Mouse (Mus musculus): ENCODE results near the gene Far2.
A peak's percentile ranks its signal among the peaks of the same experiment; 100 is the strongest.

The Far2 gene

DNA sequence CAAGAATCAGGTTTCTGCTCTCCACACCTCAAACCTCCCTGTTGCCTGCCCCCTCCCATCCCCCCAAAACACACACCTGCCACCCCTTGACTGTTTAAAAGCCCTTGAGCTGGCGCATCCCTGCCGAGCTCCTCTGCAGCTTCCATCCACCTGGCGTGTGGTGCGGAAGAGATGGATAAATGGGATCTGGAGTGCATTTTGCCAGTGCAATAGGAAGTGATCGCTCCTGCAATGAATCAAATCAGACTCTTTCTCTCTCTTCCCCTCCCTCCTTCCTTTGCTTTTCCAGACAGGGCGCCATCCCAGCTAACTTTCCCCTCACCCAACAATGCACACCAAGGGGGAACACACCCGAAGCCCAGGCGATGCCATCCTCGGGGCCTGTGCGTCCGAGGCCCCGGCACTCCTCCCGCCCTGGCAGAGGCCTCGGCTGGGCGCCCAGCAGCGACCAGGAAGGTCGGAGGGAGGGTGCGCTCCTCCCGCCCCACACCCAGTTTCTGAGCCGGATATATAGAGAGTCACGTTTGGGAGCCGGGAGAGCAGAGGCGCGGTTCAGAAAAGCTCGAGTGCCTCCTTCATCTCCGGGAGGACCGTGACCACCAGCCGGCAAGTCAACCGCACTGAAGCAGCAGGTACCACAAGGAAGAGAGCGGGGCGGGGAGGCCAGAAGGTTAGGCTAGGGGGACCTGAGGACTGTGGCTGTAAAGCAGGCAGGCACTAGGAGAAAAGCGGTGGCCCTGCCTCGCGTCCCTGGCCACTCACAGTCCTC, at the start of gene Far2:
Gene Far2, plus strand, starts transcription at position 379 of the 769 bp plus-strand sequence.
- DNase-seq = no peak

DNA sequence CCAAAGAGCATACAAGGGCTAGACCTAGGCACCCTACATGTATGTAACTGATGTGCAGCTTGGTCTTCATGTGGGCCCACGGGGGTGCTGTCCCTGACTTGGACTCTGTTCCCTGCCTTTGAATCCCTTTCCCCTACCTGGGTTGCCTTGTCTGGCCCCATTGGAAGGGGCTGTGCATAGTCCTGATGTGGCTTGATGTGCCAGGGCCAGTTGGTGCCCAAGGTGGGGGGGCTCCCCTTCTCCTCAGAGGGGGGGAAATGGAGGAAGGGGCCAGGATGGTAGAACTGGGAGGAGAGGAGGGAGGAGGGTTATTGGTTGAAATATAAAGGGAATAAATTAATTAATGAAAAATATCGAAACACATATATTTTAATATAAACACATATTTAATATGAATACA, 46.6 kb upstream of the Far2 start:
- DNase-seq = no peak

DNA sequence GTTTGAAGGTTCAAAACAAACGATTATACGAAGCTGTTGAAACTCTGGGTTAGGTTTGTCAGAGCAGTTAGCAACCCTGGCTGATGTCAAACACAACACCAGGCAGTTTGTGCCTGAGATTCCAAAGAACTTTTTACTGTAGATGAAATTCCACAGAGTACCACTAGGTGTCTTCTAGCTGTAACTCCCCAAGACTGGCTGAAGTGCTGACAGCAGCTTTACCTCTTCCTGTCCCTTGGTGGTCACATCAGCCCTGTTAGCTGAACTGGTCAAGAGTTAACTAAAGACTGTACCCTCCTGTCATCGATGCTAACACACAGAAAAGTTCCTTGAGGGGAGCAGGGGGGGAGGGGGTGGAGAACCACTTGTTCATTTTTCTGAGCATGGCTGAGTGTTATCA, 46.0 kb upstream of the Far2 start:
- DNase-seq = peak; percentile 26

DNA sequence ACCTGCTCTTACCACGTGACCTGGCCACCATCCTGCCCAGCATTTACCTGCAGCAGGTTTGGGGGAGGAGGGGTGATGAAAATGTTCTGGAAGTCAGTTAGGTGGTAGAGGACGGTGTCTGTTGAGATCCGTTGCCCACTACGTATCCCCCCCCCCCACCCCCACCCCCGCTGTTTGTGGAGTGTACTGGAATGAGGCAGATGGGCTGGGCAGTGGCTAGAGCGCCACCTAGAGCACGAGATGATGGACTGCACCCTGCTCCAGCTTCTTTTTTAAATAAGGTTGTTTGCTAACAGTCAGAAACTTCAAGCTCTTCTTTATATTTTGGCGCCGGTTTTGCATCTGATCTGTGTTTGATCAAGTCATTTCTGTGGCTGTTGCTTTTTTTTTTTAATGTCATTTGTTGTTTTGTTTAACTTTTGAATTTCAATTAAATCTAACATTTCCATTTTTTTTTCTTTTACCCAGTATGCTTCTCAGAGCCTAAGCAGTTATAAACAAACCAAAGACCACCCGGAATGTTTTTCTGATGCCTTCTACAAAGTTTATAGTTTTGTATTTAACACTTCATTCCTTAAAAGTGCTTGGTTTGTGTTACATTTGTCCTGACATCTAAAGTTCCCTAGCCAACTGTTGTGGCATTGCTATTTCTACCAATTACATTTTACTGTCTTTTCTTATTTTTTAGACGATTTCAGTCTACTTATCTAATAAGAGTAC, 40.8 kb upstream of the Far2 start:
- DNase-seq = no peak

DNA sequence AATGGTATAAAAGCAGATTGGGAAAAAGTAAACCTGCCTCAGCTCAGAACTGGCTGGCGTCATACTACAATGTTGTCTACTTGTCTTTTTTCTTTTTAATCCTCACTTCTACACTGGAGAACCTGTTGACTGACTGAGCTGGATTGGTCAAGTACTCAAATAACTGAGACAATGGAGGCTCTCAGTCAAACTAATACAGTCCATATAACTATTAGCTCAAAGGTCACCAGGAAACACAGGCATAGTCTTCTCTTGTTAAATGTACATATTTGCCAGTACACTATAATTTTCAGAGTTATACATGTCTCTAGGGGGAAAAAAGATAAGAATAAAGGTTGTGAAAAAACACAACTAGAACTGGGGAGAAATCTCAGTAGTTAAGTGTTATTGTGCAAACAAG, 6.3 kb upstream of the Far2 start:
- DNase-seq = no peak

DNA sequence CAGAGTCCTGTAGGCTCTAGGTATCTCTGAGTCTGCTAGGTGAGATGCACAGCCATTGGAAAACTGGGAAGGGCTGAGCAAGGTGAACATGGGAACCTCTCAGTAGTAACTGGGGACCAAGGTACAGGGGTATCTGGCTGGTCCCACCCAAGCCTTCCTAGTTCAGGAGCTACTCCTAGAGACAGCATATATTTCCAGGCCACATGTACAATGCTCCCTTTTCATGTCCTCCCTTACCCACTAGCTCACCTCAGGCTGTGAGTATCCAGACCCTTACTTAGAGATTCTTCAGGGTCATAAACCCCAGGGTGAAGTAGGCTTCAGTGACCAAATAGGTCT, 560 bp downstream of the Far2 start:
- DNase-seq = no peak

DNA sequence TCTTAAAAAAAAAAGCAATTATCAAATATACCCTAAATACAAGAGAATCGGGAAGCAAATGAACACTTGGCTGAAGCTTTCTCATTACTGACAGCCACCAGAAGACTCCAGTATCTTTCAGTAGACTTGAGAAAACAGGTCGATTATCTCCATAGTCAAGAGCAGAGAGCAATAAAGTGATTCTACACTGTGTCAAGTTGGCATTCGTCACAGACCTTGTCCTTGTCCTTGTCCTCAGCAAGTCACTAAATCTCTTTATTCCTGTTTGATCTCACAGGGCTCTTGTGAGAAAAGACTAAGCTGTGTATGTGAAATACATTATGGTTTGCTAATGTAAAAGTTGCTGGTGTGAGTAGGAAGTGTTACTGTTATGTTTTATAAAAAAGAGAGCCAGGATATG, 16.1 kb downstream of the Far2 start:
- DNase-seq = no peak

DNA sequence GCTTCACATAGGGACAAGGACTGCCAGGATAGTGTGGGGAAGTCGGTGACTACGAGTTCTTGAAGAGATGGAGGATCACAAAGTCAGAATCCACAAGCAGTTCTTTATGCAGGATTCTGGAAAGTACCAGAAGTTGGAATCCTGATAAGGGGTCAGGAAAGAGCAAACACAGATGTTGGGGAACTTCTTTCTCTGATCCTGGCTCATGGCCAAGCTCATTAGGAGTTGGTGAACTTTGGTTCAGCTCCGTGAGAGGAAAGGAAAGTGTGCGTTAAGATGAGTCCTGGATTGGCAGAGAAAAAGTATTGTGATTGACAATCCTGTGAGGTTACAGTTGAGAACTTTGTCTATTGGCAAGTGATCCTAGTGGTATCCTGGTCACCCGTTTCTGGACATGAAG, 19.2 kb downstream of the Far2 start:
- no peak for DNase-seq

DNA sequence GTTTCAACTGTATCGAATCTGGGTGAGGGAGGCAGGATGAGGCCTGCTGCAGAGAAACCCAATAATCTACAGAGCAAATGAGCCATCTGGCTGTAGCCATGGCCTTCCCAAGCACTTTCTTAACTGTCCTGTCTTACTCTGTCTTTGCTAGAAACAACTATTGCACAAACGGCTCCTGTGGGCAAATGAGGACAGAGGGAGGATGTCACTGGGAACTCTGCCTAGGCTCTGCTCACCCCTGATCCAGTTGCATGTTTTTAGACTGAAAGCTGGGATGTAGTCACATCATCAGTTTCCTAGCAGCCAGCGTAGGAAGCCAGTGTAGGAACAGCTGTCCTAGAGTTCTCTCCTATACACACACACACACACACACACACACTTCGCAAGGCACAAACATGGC, 21.7 kb downstream of the Far2 start:
- no peak for DNase-seq

DNA sequence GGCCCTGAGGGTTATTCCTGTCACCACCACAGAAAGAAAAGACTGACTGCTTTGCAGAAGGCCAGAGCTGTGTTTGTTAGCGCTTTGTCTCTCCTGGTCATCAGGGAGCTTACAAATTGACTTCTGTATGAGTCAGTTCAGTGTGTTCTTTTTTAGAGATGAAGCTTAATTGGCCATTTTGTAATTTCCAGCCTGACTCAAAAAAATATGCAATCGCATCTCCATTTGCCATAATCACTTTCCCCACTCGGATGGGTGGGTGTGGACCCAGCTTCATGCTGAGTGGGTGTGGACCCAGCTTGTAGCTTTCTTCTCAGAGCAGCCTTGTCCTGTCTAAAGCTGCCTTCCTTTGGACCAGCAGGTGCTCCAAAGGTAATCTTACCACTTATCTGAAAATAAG, 26.5 kb downstream of the Far2 start:
- DNase-seq = no peak

DNA sequence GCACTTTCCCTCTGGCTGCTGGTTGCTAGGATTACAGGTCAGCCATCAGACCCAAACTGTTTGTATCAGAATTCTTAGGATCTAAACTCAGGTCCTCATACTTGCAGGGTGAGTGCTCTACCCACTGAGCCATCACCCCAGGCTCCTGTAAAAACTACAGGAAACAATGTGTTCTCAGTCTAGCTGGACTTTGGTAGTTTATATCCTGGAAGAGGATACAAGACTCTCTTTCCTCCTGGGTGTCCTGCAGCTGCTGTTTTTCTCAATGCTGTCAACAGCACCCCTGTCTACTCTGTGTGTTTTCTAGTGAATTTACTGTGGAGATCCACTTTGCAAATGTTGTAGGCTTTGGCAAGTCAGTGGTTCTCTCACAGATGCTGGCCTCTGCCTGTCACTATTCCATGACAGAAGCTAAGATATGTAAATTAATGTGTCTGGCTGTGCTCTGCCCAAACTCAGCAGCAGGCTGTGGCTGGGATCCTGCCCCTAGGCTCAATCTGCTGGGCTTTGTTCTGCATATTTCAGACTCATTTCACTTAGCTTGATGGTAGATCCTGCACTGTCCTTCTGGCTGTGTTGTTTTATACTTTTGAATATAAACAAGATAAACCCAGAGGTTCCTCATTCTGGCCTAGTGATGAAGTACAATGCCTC, 27.3 kb downstream of the Far2 start:
- no peak for DNase-seq

DNA sequence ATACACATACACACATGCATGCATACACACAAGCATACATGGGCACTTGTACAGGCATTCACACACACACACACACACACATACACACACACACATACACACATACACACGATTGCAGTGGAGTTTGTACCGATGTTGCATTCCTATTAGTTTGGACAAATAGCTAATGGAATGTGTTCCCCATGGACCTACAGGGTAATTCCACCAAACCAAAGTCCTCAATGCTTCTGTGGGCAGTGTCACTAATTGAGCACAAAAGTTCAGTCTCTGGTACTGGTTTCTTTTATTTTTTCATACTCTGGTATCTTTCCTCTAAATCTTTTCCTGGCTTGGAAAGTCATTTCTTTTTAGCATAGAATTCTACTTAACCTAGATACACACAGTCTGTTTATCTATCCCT, 36.8 kb downstream of the Far2 start:
- DNase-seq = no peak

DNA sequence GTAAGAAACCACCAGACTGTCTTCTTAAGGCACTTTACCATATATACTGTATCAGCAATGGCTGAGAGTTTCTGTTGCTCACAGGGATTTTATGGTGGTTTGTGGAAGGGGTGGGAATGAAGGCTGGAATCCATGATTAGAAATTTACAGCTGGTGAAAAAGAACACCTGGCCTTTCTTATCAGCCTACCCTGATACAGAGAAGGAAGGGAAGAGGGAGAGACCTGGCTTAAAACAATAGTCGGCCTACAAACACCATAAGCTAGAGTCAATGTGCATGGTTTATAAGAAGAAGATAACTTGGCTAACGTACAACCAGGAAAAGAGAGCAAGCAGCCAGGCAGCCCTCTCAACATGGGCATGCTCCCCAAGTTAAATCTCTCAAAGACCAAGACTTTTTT, 37.3 kb downstream of the Far2 start:
- no peak for DNase-seq

DNA sequence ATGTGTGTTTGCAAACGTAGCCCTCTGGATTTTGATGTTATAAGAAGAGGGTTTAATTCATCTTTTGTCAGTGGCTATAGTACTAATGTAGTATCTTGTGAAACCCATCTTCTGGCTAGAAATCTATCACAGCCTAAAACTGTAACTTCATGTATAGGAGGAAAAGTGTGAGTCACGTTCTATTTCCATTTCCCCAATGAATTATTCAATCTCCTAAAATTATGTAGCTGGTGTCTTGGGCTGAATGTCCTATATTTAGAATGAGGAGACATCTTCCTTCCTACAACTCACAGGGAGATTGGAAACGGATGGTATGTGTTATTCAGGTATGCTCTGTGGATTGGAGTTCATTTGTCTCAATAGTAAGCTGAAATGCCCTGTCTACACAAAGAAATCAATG, 50.0 kb downstream of the Far2 start:
- DNase-seq = no peak

DNA sequence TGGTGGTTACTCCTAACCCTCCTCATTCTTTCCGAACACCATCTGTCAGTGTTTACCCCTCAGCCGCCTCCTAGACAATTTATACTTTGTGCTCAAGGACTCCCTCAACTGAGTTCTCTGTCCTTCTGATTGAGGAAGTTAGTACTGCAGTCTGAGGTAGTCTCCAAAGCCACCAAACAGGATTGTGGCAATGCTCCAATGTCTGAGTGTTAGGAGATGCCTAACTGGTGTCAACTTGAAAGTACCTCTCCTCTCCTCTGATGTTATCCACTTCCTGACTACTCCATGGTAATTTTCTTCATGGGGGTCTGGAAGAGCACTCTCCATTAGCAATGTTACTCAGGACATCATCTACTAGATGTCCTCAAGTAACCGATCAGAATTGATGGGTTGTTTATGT, 54.9 kb downstream of the Far2 start:
- DNase-seq = no peak

DNA sequence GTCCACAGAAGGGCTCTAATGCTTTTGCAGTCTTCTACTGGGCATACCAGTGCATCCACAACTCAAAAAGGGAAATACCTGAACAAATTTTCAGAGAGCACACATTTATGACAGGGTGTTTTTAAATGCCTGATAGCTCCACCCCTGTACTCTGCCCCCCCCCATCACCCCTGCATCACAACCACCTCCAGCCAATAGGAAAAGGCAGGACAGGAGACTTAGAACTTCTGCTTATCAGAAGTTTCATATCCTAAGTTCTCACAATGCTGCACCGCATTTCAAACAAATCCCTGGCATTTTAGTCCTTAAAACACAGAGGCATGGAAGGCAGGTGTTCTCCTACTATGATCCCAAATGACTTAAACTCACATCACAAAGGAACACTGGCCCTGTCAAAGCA, 55.4 kb downstream of the Far2 start:
- no peak for DNase-seq

DNA sequence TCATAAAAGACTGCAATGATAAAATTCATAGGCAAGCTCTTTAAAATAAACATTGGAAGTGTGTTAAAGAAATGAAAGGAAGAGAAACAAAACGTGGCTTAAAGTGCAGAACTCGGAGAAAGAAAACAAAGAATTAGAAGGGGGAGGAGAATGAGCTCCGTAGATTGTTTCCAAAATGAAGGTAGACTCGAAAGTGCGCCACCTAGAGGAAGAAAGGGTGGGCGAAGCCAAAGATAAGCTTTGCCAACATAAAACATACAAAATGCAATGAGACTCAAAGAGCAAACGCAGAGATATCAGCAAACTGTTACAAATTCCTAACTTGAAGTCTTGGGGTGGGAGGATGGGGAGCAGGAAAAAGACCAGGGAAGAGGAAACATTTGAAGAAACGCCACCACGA, 57.2 kb downstream of the Far2 start:
- DNase-seq = peak; percentile 26

DNA sequence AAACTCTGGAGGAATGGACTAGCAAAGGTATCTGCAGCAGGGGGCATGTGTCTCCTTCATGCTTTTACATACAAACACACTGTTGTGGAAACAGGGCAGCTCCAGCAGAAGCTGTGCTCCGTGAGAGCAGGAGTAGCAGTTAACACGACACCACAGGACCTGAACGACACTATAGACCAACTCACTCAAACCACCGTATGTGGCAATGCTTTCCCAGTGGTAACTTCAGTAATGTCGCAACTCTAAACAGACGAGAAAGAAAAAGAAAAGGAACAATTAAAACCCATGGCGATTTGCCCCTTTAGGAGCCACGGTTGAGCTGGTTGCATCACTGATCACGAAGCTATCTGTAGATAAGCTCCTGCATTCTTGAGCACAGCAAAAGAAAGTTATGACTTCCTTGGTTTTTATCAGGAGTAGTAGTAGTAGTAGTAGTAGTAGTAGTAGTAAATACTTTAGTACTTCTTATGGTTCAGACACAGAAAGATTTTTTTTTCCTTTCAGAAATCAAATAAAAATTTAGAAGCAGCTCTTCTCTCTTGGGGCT, 58.7 kb downstream of the Far2 start:
- DNase-seq = no peak

DNA sequence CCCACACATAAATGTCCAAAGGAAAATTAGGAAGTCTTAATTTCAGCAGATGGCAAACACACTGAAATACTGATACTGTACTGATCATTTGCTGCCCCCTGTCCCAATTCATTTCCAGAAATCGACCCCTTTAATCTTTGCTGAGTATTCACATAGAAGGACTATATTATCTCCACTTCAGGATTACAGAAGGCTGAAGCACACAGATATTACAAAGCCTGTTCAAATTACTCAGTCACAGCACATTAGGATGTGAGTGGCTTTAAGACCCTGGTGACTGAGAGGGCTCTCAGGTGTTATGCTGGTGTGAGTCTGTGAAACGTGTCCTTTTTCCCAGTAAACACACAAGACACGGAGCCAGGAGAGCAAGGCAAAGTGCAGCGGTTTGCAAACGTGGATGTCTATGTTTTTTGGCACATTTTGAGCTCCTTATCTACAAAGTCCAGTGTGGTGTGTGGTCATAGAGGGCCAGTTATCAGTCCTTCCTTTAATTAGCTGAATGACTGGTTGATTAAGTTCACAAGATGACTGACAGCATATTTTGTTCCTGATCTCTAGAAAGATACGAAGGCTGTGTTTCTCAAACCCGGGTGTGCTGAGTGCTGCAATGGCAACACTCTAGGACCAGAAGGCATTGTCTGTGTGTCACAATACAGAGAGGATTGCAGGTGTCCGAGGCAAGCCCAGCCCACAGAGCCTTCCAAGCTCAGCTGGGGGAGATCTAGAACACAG, 61.8 kb downstream of the Far2 start:
- DNase-seq = no peak

DNA sequence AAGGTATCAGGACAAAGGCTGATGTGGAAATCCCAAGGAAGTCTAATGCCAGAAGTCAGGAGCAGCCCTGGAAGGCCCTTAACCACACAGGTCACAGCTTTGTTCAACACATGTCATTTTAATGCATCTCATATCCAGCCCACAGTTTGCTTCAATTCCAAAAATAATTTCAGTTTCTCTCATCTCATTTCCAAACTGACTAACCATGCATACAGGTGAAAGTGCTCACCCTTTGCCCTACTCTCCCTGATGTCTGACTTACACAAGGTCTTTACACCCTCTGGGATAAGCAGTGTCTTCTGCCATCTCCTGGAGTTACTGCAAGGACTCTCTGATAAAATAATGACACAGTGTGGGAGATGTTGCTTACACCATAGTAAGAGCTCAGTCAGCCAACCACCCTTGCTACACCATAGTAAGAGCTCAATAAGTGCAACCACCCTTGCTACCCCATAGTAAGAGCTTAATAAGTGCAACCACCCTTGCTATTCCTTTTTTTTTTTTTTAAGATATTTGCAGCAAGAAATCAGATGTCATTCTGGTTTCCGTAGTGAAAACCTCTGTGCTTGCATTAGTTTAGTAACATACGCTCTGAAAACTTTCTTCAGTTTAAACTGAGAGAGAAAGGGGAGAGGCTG, 64.1 kb downstream of the Far2 start:
- DNase-seq = no peak

DNA sequence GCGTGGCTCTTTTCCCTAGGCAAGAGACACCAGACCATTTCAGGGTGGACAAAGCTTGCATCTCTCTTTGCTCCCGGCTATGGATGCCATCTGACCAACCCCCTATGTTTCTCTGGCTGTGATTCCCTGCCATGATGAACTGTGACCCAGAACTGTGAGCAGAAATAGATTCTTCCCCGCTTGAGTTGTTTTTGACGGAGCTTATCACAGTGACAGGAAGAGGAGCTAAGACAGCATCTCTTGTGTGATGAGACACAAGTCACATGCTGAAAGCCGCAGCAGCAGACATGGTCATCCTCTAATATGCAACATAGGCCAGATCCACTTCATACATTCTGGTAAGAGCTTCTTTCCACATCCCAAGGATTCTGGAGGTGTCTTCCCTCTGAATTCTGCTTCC, 69.3 kb downstream of the Far2 start:
- no peak for DNase-seq

DNA sequence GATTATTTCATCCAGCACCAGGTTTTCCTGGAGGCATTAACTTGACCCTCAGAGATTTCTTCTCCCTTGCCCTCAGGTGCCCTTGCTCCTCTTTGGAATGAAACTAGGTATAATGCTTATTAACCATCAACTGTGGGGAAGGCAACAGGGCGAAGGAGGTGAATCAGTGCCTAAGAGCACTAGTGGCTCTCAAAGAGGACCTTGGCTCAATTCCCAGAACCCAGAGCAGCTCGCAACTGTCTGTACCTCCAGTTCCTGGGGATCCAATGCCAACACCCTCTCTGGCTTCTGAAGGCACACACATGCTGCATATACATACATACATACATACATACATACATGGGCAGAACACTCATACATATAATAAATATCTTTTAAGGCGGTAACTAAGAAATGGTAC, 69.8 kb downstream of the Far2 start:
- peak; percentile 40 for DNase-seq

DNA sequence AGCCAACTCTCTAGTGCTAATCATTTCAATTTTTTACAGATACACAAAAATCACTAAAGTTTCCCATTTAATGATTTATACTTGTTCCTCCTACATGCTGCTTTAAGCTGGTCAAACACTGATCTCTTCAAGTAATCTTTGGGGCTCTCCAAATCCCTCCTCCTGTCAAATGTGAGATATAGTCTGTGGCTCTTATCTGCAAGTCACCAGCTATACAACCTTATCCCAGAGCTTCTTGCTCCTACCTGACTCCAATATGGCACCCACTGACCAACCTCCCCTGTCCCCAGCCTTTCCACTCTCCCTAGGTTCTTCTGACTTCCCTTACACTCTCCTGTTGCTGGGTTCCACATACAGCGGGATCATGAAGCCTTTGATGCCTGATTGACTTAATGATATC, 70.6 kb downstream of the Far2 start:
- DNase-seq = no peak
